Comparison of ENCODE assay signal across 8 mouse cellular contexts in the genomic region with DNA sequence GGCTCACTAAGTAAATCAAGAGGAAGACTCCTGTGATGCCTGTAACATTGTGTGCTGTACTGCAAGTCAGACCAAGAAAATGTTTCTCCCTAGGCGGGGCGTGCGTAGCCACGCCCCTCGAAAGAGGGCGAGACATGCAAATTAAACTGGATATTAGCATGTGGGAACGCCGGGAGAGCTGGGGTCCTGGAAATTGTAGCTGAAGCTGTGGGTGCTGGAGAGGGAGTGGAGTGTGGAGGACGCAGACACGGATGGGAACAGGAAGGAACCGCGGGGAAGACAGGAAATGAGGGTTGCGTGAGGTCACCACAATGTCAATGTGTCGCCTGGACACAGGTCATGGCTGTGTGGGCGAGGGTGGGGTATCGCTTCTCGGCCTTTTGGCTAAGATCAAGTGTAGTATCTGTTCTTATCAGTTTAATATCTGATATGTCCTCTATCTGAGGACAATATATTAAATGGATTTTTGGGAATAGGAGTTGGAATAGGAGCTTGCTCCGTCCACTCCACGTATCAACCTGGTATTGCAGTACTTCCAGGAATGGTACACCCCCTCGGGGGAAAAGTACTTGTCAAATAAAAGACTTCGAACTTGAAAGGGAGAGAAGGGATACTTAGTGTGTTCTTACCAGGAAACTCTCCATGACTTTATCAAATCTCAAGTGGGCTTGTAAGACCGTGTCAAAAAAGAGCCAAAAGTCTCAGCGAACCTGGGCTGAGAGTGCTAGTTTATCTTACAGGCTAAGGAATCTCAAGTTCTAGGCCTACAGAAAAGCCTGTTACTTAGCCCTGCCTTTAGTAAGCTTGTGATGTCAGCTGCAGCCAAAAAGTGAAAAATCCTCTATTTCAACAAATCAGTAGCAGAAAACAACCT. TPM values are rescaled to one million over a fixed set of nuclear protein-coding genes. Genes with fewer than 3 reads are reported as not detected.
A peak's percentile ranks its signal among the peaks of the same experiment; 100 is the strongest.
DNase-seq lines count a peak whose midpoint lies in the region; ATAC-seq and TF ChIP-seq lines count a peak whose summit lies in the region.

No protein-coding gene starts in this region.

- no peaks in the 10 kb centered on the region for H3K9me3 ChIP-seq in forebrain, embryonic 12.5 days
- no peaks in the 10 kb centered on the region for H3K9me3 ChIP-seq in hindbrain, embryonic 12.5 days (replicated peaks)
- no peaks in the 10 kb centered on the region for H3K9me3 ChIP-seq in limb, embryonic 14.5 days (ENCODE audit: control insufficient read depth, low read length)
- no peaks in the 10 kb centered on the region for H3K9me3 ChIP-seq in midbrain, embryonic 14.5 days (ENCODE audit: control insufficient read depth, low read length)

- H3K36me3 ChIP-seq in forebrain, embryonic 12.5 days (replicated peaks), result peaks cover 36% of the 10 kb centered on the region
- H3K36me3 ChIP-seq in hindbrain, embryonic 12.5 days, result peaks cover 31% of the 10 kb centered on the region
- H3K36me3 ChIP-seq in limb, embryonic 14.5 days (ENCODE audit: control insufficient read depth, insufficient read depth, low read length), result peaks cover 37% of the 10 kb centered on the region
- H3K36me3 ChIP-seq in midbrain, embryonic 14.5 days (ENCODE audit: control insufficient read depth, insufficient read depth, low read length), result peaks cover 37% of the 10 kb centered on the region

- WGBS in forebrain, embryonic 12.5 days, result 3% methylated on average over 23 of the region's 23 CpGs
- 3% methylated on average over 23 of the region's 23 CpGs for WGBS in hindbrain, embryonic 12.5 days
- WGBS in limb, embryonic 14.5 days, result 3% methylated on average over 23 of the region's 23 CpGs
- 4% methylated on average over 23 of the region's 23 CpGs for WGBS in midbrain, embryonic 14.5 days

- no peaks in the 10 kb centered on the region for H3K4me1 ChIP-seq in forebrain, embryonic 12.5 days
- no peaks in the 10 kb centered on the region for H3K4me1 ChIP-seq in hindbrain, embryonic 12.5 days
- no peaks in the 10 kb centered on the region for H3K4me1 ChIP-seq in limb, embryonic 14.5 days (ENCODE audit: control insufficient read depth, insufficient read depth, low read length)
- no peaks in the 10 kb centered on the region for H3K4me1 ChIP-seq in midbrain, embryonic 14.5 days (ENCODE audit: control insufficient read depth, insufficient read depth, low read length)

- peak; percentile 88 for ATAC-seq in forebrain, embryonic 12.5 days (ENCODE audit: low FRiP score)
- peak; percentile 74 for ATAC-seq in hindbrain, embryonic 12.5 days (ENCODE audit: low FRiP score)
- peak; percentile 76 for ATAC-seq in limb, embryonic 14.5 days (ENCODE audit: low FRiP score, low read depth)
- ATAC-seq in midbrain, embryonic 14.5 days (ENCODE audit: low FRiP score, low TSS enrichment), result peak; percentile 69; the same call in 1 of the 2 replicates

- H3K27ac ChIP-seq in forebrain, embryonic 12.5 days, result peak overlapping the region; percentile 63
- peak overlapping the region; percentile 37 for H3K27ac ChIP-seq in hindbrain, embryonic 12.5 days
- H3K27ac ChIP-seq in limb, embryonic 14.5 days (replicated peaks; ENCODE audit: low read depth, low read length), result peak overlapping the region; percentile 67; the same call in 1 of the 2 replicates
- peak overlapping the region; percentile 28; the same call in 1 of the 2 replicates for H3K27ac ChIP-seq in midbrain, embryonic 14.5 days (replicated peaks; ENCODE audit: low read depth, low read length)

- peak; percentile 99 for DNase-seq in ES-CJ7 (ENCODE audit: low read depth, low spot score)
- DNase-seq in adrenal gland, postnatal 25 days, result peak; percentile 21
- DNase-seq in limb, embryonic 14.5 days (ENCODE audit: low spot score), result peak; percentile 59
- peak; percentile 62 for DNase-seq in midbrain, embryonic 14.5 days
- DNase-seq in telencephalon, adult 2 months (ENCODE audit: low read depth, low spot score), result peak; percentile 6
- DNase-seq in right cerebral cortex, postnatal 25 days, result no peak

- H3K4me2 ChIP-seq in forebrain, embryonic 12.5 days, result peak overlapping the region; percentile 38
- peak overlapping the region; percentile 17 for H3K4me2 ChIP-seq in hindbrain, embryonic 12.5 days (replicated peaks)
- H3K4me2 ChIP-seq in limb, embryonic 14.5 days (replicated peaks; ENCODE audit: low read depth, low read length, severe bottlenecking), result peak overlapping the region; percentile 15; the same call in 1 of the 2 replicates
- peak overlapping the region; percentile 28 for H3K4me2 ChIP-seq in midbrain, embryonic 14.5 days (ENCODE audit: low read length)

- no peaks in the 10 kb centered on the region for H3K27me3 ChIP-seq in forebrain, embryonic 12.5 days
- H3K27me3 ChIP-seq in hindbrain, embryonic 12.5 days, result no peaks in the 10 kb centered on the region
- H3K27me3 ChIP-seq in limb, embryonic 14.5 days (ENCODE audit: control insufficient read depth, insufficient read depth, low read length), result no peaks in the 10 kb centered on the region
- H3K27me3 ChIP-seq in midbrain, embryonic 14.5 days (ENCODE audit: control insufficient read depth, insufficient read depth, low read length), result no peaks in the 10 kb centered on the region

- 0 out of 2 replicates have a peak, but pooled peaks have one; percentile 8 for TF ChIP-seq POLR2A in limb, embryonic 14.5 days (IDR thresholded peaks at IDR 0.05; ENCODE audit: borderline replicate concordance, extremely low read depth, insufficient read depth, insufficient read length)

- no peak overlapping the region for H3K9ac ChIP-seq in forebrain, embryonic 12.5 days
- no peak overlapping the region for H3K9ac ChIP-seq in hindbrain, embryonic 12.5 days
- H3K9ac ChIP-seq in limb, embryonic 14.5 days (ENCODE audit: low read depth, low read length, severe bottlenecking), result no peak overlapping the region
- H3K9ac ChIP-seq in midbrain, embryonic 14.5 days (replicated peaks; ENCODE audit: low read length), result no peak overlapping the region

- peak overlapping the region; percentile 10; the same call in 1 of the 2 replicates for H3K4me3 ChIP-seq in forebrain, embryonic 12.5 days (replicated peaks)
- H3K4me3 ChIP-seq in hindbrain, embryonic 12.5 days, result no peak overlapping the region
- H3K4me3 ChIP-seq in limb, embryonic 14.5 days (replicated peaks; ENCODE audit: low read length), result no peak overlapping the region
- H3K4me3 ChIP-seq in midbrain, embryonic 14.5 days (replicated peaks; ENCODE audit: low read depth, low read length), result no peak overlapping the region

RNA-seq across cellular contexts. Expression of a gene that starts 21.1 kb away (rescaled TPM):
- 85.8 and 96.1 TPM in 2 replicates for total RNA-seq in adrenal gland, postnatal 25 days (2021)
- polyA plus RNA-seq in forebrain, embryonic 12.5 days (2016; fragmentation: Nextera tagmentation; extraction: Ambion mirVana), result 100.0 and 106 TPM in 2 replicates
- 111 and 119 TPM in 2 replicates for polyA plus RNA-seq in hindbrain, embryonic 12.5 days (2016; fragmentation: Nextera tagmentation; extraction: Ambion mirVana)
- 71.7 and 87.5 TPM in 2 replicates for polyA plus RNA-seq in limb, embryonic 14.5 days (2012; rRNA removed)
- 53.9 and 60.4 TPM in 2 replicates for polyA plus RNA-seq in limb, embryonic 14.5 days (2014; fragmentation: Nextera tagmentation; extraction: Ambion mirVana)
- 114 and 139 TPM in 2 replicates for polyA plus RNA-seq in midbrain, embryonic 14.5 days (2014; fragmentation: Nextera tagmentation; extraction: Ambion mirVana)

RNA-seq across cellular contexts. Expression of a gene that starts 26.5 kb away (rescaled TPM):
- 56.2 and 56.3 TPM in 2 replicates for total RNA-seq in adrenal gland, postnatal 25 days (2021)
- 130 and 134 TPM in 2 replicates for polyA plus RNA-seq in forebrain, embryonic 12.5 days (2016; fragmentation: Nextera tagmentation; extraction: Ambion mirVana)
- polyA plus RNA-seq in hindbrain, embryonic 12.5 days (2016; fragmentation: Nextera tagmentation; extraction: Ambion mirVana), result 106 and 118 TPM in 2 replicates
- polyA plus RNA-seq in limb, embryonic 14.5 days (2012; rRNA removed), result 55.0 and 108 TPM in 2 replicates
- polyA plus RNA-seq in limb, embryonic 14.5 days (2014; fragmentation: Nextera tagmentation; extraction: Ambion mirVana), result 68.3 and 80.2 TPM in 2 replicates
- polyA plus RNA-seq in midbrain, embryonic 14.5 days (2014; fragmentation: Nextera tagmentation; extraction: Ambion mirVana), result 66.9 and 77.6 TPM in 2 replicates

RNA-seq across cellular contexts. Expression of a gene that starts 27.0 kb away (rescaled TPM):
- total RNA-seq in adrenal gland, postnatal 25 days (2021), result 10.6 and 15.7 TPM in 2 replicates
- polyA plus RNA-seq in forebrain, embryonic 12.5 days (2016; fragmentation: Nextera tagmentation; extraction: Ambion mirVana), result 26.3 and 26.5 TPM in 2 replicates
- polyA plus RNA-seq in hindbrain, embryonic 12.5 days (2016; fragmentation: Nextera tagmentation; extraction: Ambion mirVana), result 21.9 and 22.0 TPM in 2 replicates
- 15.3 and 18.3 TPM in 2 replicates for polyA plus RNA-seq in limb, embryonic 14.5 days (2012; rRNA removed)
- polyA plus RNA-seq in limb, embryonic 14.5 days (2014; fragmentation: Nextera tagmentation; extraction: Ambion mirVana), result 16.1 and 18.0 TPM in 2 replicates
- polyA plus RNA-seq in midbrain, embryonic 14.5 days (2014; fragmentation: Nextera tagmentation; extraction: Ambion mirVana), result 11.8 and 12.7 TPM in 2 replicates

RNA-seq across cellular contexts. Expression of a gene that starts 28.4 kb away (rescaled TPM):
- total RNA-seq in adrenal gland, postnatal 25 days (2021), result 41.1 and 50.2 TPM in 2 replicates
- 90.2 and 96.0 TPM in 2 replicates for polyA plus RNA-seq in forebrain, embryonic 12.5 days (2016; fragmentation: Nextera tagmentation; extraction: Ambion mirVana)
- polyA plus RNA-seq in hindbrain, embryonic 12.5 days (2016; fragmentation: Nextera tagmentation; extraction: Ambion mirVana), result 108 and 121 TPM in 2 replicates
- polyA plus RNA-seq in limb, embryonic 14.5 days (2012; rRNA removed), result 67.1 and 72.6 TPM in 2 replicates
- polyA plus RNA-seq in limb, embryonic 14.5 days (2014; fragmentation: Nextera tagmentation; extraction: Ambion mirVana), result 97.1 and 102 TPM in 2 replicates
- 102 and 133 TPM in 2 replicates for polyA plus RNA-seq in midbrain, embryonic 14.5 days (2014; fragmentation: Nextera tagmentation; extraction: Ambion mirVana)

RNA-seq across cellular contexts. Expression of a gene that starts 55.4 kb away (rescaled TPM):
- total RNA-seq in adrenal gland, postnatal 25 days (2021), result 165 and 173 TPM in 2 replicates
- polyA plus RNA-seq in forebrain, embryonic 12.5 days (2016; fragmentation: Nextera tagmentation; extraction: Ambion mirVana), result 49.1 and 52.2 TPM in 2 replicates
- 52.0 and 62.5 TPM in 2 replicates for polyA plus RNA-seq in hindbrain, embryonic 12.5 days (2016; fragmentation: Nextera tagmentation; extraction: Ambion mirVana)
- polyA plus RNA-seq in limb, embryonic 14.5 days (2012; rRNA removed), result 52.5 and 59.1 TPM in 2 replicates
- polyA plus RNA-seq in limb, embryonic 14.5 days (2014; fragmentation: Nextera tagmentation; extraction: Ambion mirVana), result 60.0 and 61.8 TPM in 2 replicates
- 27.9 and 37.5 TPM in 2 replicates for polyA plus RNA-seq in midbrain, embryonic 14.5 days (2014; fragmentation: Nextera tagmentation; extraction: Ambion mirVana)
